Mouse (Mus musculus): ENCODE data around the gene Tnnt1. TPM values are rescaled to one million over a fixed set of nuclear protein-coding genes. Genes with fewer than 3 reads are reported as not detected.
A peak's percentile ranks its signal among the peaks of the same experiment; 100 is the strongest.

Gene Tnnt1
- polyA plus RNA-seq, 2 experiments from 2014 or later, result 4.9 to 10.4 TPM

- ATAC-seq, result no peak
These were observed 19.7 kb downstream of the Tnnt1 start for GRCm38 (mm10) chr7:4496468-4496867.

GRCm38 (mm10) chr7:4493991-4494390 is 22.2 kb downstream of the Tnnt1 start:
- ATAC-seq, result no peak

- peak; percentile 97 for ATAC-seq
These were observed 23.6 kb downstream of the Tnnt1 start for GRCm38 (mm10) chr7:4492284-4493224.

GRCm38 (mm10) chr7:4491308-4491707 is 24.9 kb downstream of the Tnnt1 start:
- ATAC-seq, result no peak

GRCm38 (mm10) chr7:4482281-4482680 is 33.9 kb downstream of the Tnnt1 start:
- ATAC-seq, result no peak

GRCm38 (mm10) chr7:4479674-4480073 is 36.5 kb downstream of the Tnnt1 start:
- ATAC-seq, result peak; percentile 60

- ATAC-seq, result no peak
These were observed 37.3 kb downstream of the Tnnt1 start for GRCm38 (mm10) chr7:4478796-4479291.

- ATAC-seq, result no peak
These were observed 38.0 kb downstream of the Tnnt1 start for GRCm38 (mm10) chr7:4478021-4478795.

GRCm38 (mm10) chr7:4473940-4474339 is 42.2 kb downstream of the Tnnt1 start:
- ATAC-seq, result no peak

- no peak for ATAC-seq
These were observed 45.0 kb downstream of the Tnnt1 start for GRCm38 (mm10) chr7:4471179-4471555.

GRCm38 (mm10) chr7:4470275-4471178 is 45.7 kb downstream of the Tnnt1 start:
- ATAC-seq, result no peak

GRCm38 (mm10) chr7:4467801-4468200 is 48.4 kb downstream of the Tnnt1 start:
- no peak for ATAC-seq

GRCm38 (mm10) chr7:4464194-4464824 is 51.9 kb downstream of the Tnnt1 start:
- ATAC-seq, result peak; percentile 79

GRCm38 (mm10) chr7:4460576-4461434 is 55.4 kb downstream of the Tnnt1 start, which contains the start of gene Eps8l1:
TSS of gene Eps8l1 (plus strand) at chr7:4460674.
- ATAC-seq, result peak; percentile 16

Other genes with a start within 250 kb of the Tnnt1 start
- not detected for gene Ncr1, start 178.7 kb downstream of the Tnnt1 start, polyA plus RNA-seq (2017; shearing (Covaris generic))
- not detected for gene Gp6, start 118.6 kb downstream of the Tnnt1 start, polyA plus RNA-seq (2017; shearing (Covaris generic))
- 10 to 100 TPM; 13.6 to 16.8 TPM for gene Rdh13, start 70.7 kb downstream of the Tnnt1 start, polyA plus RNA-seq (2017; shearing (Covaris generic))
- gene Eps8l1, start 55.7 kb downstream of the Tnnt1 start, polyA plus RNA-seq (2017; shearing (Covaris generic)), result 10 to 100 TPM in 1 of 2 experiments, 1 to 10 TPM in 1; 4.8 to 14.3 TPM
- 10 to 100 TPM; 21.6 to 26.6 TPM for gene Ppp1r12c, start 14.7 kb downstream of the Tnnt1 start, polyA plus RNA-seq (2017; shearing (Covaris generic))
- 1 to 10 TPM; 1.7 to 3.6 TPM for gene Tnni3, start 7.8 kb upstream of the Tnnt1 start, polyA plus RNA-seq (2017; shearing (Covaris generic))
- gene Dnaaf3, start 16.1 kb upstream of the Tnnt1 start, polyA plus RNA-seq (2017; shearing (Covaris generic)), result 1 to 10 TPM in 1 of 2 experiments, under 1 TPM in 1; 0.93 to 1.6 TPM
- gene Syt5, start 31.2 kb upstream of the Tnnt1 start, polyA plus RNA-seq (2017; shearing (Covaris generic)), result not detected
- gene Ptprh, start 87.7 kb upstream of the Tnnt1 start, polyA plus RNA-seq (2017; shearing (Covaris generic)), result not detected
- 1 to 10 TPM; 3.0 to 4.1 TPM for gene Tmem86b, start 115.0 kb upstream of the Tnnt1 start, polyA plus RNA-seq (2017; shearing (Covaris generic))
- 10 to 100 TPM; 10.6 to 11.1 TPM for gene Ppp6r1, start 142.6 kb upstream of the Tnnt1 start, polyA plus RNA-seq (2017; shearing (Covaris generic))
- gene Hspbp1, start 168.7 kb upstream of the Tnnt1 start, polyA plus RNA-seq (2017; shearing (Covaris generic)), result 10 to 100 TPM; 38.9 to 60.9 TPM
- not detected for gene Brsk1, start 174.2 kb upstream of the Tnnt1 start, polyA plus RNA-seq (2017; shearing (Covaris generic))
- not detected for gene Tmem150b, start 208.9 kb upstream of the Tnnt1 start, polyA plus RNA-seq (2017; shearing (Covaris generic))
- gene Kmt5c, start 223.7 kb upstream of the Tnnt1 start, polyA plus RNA-seq (2017; shearing (Covaris generic)), result 10 to 100 TPM; 19.7 to 28.9 TPM
- 1 to 10 TPM; 2.1 to 4.5 TPM for gene Cox6b2, start 236.7 kb upstream of the Tnnt1 start, polyA plus RNA-seq (2017; shearing (Covaris generic))